Mouse (Mus musculus) C2C12 (cell line): ENCODE measurements around the gene Twnk.

Experiments used
- CEBPB ChIP-seq: IDR thresholded peaks from one replicate; pipeline ENCODE4 v1.6.1; 2011; ENCODE audit warnings: low read depth, mild to moderate bottlenecking, control low read depth, moderate library complexity
- CTCF ChIP-seq: IDR thresholded peaks from one replicate; pipeline ENCODE4 v1.5.1; 2011; ENCODE audit not compliant: control insufficient read depth, insufficient read depth, insufficient read length
- MAX ChIP-seq: IDR thresholded peaks from one replicate; pipeline ENCODE4 v1.6.1; 2011; ENCODE audit warnings: mild to moderate bottlenecking, control low read depth
- MYOD1 ChIP-seq: IDR thresholded peaks from one replicate; pipeline ENCODE4 v1.6.1; 2011; ENCODE audit warnings: low read depth; ENCODE audit not compliant: control insufficient read depth, insufficient read length

DNA sequence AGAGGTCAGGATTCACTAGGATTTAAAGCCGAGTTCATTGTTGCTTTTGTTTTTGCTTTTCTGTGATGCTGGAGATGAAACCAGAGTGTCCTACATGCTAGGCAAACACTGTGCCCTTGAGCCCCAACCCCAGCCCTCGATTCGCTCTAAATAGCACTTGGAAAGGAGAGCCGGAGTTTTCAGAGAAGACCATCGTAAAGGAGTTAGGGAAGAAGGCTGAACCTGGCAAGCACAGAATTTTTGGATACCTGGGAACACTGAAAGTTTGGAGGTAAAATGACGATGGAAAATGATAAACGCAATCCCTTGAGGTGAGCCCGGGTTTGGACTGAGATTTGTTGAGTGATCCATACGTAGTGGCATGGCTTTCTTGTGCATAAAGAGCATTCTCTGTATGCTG, 17.1 kb upstream of the Twnk start:
- TF ChIP-seq CTCF (no peak), MYOD1 (no peak), CEBPB (no peak), MAX (no peak)
